Mouse (Mus musculus): ENCODE data around the gene Ulk4.

DNA sequence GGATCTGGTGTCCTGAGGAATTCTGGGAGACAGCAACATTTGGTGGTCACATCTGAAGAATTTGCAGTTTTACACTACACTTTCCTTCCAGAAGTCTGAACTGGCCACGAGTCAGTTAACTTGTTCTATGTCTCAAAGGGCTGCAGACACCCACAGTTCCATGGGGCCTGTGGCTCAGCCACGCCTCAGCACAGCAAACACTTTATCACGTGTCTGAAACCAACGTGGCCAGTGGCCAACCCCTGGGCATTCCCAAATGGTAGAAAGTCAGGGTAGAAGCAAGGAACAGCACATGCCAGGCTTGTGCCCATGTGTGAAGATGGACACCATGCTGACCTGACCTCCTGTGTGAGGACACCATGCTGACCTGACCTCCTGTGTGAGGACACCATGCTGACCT is 159.1 kb downstream of the Ulk4 start:
- TF ChIP-seq POLR2A (IDR thresholded peaks at IDR 0.05; ENCODE audit: borderline replicate concordance, extremely low read depth, low read depth, low read length) (no peak), CTCF (IDR thresholded peaks at IDR 0.05; ENCODE audit: insufficient read depth, low read length) (no peak)

Data from lung, adult 2 months (tissue).